Mouse (Mus musculus) urinary bladder, postnatal 25 days (tissue): ENCODE measurements around the gene Lbh.

Source experiments
- DNase-seq: peaks from one replicate; pipeline ENCODE4 v3.0.0; 2022; ENCODE audit warnings: low spot score

The Lbh gene

GRCm38 (mm10) chr17:72918053-72918452 is at the start of gene Lbh:
TSS of gene Lbh (plus strand) at chr17:72918305.
- DNase-seq, result peak; percentile 97

- DNase-seq, result no peak
These were observed 39.1 kb upstream of the Lbh start for GRCm38 (mm10) chr17:72878979-72879378.

GRCm38 (mm10) chr17:72880156-72880555 is 37.9 kb upstream of the Lbh start:
- no peak for DNase-seq

GRCm38 (mm10) chr17:72881051-72881450 is 37.1 kb upstream of the Lbh start:
- DNase-seq, result no peak

GRCm38 (mm10) chr17:72881804-72882203 is 36.3 kb upstream of the Lbh start:
- no peak for DNase-seq

GRCm38 (mm10) chr17:72889556-72890397 is 28.3 kb upstream of the Lbh start:
- peak; percentile 45 for DNase-seq

GRCm38 (mm10) chr17:72890398-72890898 is 27.7 kb upstream of the Lbh start:
- no peak for DNase-seq

- no peak for DNase-seq
These were observed 26.5 kb upstream of the Lbh start for GRCm38 (mm10) chr17:72891556-72891955.

- no peak for DNase-seq
These were observed 22.6 kb upstream of the Lbh start for GRCm38 (mm10) chr17:72895506-72895905.

- DNase-seq, result no peak
These were observed 21.0 kb upstream of the Lbh start for GRCm38 (mm10) chr17:72897076-72897475.

- no peak for DNase-seq
These were observed 20.1 kb upstream of the Lbh start for GRCm38 (mm10) chr17:72897961-72898360.

- no peak for DNase-seq
These were observed 19.3 kb upstream of the Lbh start for GRCm38 (mm10) chr17:72898775-72899174.

- DNase-seq, result no peak
These were observed 17.1 kb upstream of the Lbh start for GRCm38 (mm10) chr17:72901021-72901420.

- no peak for DNase-seq
These were observed 16.4 kb upstream of the Lbh start for GRCm38 (mm10) chr17:72901705-72902104.

- no peak for DNase-seq
These were observed 14.8 kb upstream of the Lbh start for GRCm38 (mm10) chr17:72903321-72903720.

- no peak for DNase-seq
These were observed 14.1 kb upstream of the Lbh start for GRCm38 (mm10) chr17:72903921-72904421.

GRCm38 (mm10) chr17:72904873-72905272 is 13.2 kb upstream of the Lbh start:
- DNase-seq, result no peak

- no peak for DNase-seq
These were observed 11.7 kb upstream of the Lbh start for GRCm38 (mm10) chr17:72906231-72906896.

- DNase-seq, result no peak
These were observed 10.9 kb upstream of the Lbh start for GRCm38 (mm10) chr17:72907211-72907610.

- DNase-seq, result no peak
These were observed 10.3 kb upstream of the Lbh start for GRCm38 (mm10) chr17:72907777-72908176.

GRCm38 (mm10) chr17:72908561-72908960 is 9.5 kb upstream of the Lbh start:
- DNase-seq, result no peak

GRCm38 (mm10) chr17:72909061-72909852 is 8.8 kb upstream of the Lbh start:
- no peak for DNase-seq
